Mouse (Mus musculus) layer of hippocampus, adult 9-11 months (tissue): ENCODE measurements around the gene Ctnna3.
"Not testable (repeated sequence)": the region's sequence is repeated elsewhere in the genome, so short reads cannot be mapped to it uniquely, and the experiment has no call there.

ENCODE experiments used
- DNase-seq: peaks from one replicate; pipeline ENCODE4 v3.0.0; 2022

The Ctnna3 gene

GRCm38 (mm10) chr10:64086183-64086566, 656.3 kb downstream of the Ctnna3 start:
- DNase-seq, result no peak

- no peak for DNase-seq
Measured at GRCm38 (mm10) chr10:64086567-64087391, 656.9 kb downstream of the Ctnna3 start.

DNA sequence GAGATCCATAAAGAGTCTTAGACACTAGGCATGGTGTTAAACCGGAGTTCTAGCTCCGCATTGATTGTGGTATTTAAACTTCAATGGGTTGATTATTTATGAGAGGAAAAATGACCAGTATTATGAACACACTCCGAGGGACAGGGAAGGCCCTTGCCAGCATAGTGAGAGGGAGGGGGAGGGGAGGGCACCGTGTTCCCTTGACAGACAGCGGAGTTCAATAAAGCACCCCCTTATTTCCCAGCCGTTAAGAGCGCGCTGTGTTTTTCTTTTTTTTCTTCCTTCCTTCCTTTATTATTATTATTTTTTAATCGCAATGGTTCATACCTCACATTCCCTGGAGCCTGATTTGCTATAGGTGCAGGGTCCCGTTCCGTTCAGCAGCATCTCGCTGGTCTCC, 657.6 kb downstream of the Ctnna3 start:
- DNase-seq, result no peak

DNA sequence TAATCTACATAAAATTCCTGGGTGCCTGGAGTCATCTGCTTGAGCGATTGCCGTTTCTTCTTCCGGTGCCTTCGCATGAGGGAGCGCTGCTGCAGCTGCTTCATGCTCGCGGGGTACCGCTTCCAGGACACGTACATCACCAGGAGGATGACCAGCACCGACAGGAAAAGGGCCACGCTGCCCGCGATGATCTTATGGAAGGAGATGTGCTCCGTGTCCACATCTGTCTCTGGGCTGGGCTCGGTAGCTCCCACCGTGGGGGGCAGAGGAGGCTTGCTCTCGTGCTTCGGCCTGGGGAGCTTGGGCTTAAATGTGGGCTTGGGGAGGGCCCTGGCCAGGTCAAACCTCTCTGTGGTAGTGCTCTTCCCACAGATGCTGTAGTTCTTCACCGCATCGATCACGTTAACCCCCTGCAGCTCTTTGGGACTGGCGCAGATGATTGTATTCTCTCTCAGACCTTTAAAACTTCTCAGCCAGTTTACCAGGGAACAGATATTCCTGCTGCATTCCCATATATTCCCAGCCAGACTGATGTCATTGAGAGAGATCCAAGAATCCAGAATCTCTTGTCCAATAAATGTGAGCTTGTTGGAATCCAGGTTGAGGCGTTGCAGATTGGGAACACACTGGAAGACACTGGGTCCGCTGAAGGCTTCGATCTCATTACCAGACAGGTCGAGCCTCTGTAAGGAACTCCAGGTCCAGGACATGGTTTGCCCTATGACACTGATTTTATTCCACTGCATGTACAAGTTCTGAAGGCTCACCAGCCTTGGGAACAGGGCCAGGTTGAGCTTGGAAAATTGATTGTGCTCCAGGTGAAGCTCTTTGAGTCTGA, 658.3 kb downstream of the Ctnna3 start:
- DNase-seq, result no peak

DNA sequence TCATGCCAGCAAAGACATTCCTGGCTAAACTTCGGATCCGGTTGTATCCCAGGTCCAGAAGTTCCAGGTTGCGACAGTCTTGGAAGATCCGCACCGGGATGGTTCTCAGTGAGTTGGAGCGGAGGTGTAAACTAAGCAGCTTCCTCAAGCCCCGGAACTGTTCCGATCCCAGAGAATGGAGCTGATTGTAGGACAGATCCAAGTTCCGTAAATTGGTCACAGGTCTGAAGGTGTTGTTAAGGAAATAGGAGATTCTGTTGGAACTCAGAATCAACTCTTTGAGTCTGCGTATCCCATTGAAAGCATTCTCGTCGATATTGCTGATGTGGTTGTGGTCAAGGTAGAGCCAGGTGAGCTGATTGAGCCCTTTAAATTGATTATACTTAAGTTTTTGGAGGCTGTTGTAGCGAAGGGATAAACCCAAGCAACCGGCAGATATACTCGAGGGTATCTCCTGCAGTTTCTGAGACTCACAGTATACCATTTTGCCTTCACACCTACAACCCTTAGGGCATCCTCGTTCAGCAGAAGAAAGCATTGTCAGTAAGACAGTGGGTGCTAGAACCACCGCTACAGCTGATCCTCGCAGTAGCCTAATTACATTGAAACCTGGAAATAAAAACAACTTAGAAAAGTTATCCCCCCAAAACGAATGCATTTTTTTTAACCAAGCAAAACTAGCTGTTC, 659.0 kb downstream of the Ctnna3 start:
- no peak for DNase-seq

DNA sequence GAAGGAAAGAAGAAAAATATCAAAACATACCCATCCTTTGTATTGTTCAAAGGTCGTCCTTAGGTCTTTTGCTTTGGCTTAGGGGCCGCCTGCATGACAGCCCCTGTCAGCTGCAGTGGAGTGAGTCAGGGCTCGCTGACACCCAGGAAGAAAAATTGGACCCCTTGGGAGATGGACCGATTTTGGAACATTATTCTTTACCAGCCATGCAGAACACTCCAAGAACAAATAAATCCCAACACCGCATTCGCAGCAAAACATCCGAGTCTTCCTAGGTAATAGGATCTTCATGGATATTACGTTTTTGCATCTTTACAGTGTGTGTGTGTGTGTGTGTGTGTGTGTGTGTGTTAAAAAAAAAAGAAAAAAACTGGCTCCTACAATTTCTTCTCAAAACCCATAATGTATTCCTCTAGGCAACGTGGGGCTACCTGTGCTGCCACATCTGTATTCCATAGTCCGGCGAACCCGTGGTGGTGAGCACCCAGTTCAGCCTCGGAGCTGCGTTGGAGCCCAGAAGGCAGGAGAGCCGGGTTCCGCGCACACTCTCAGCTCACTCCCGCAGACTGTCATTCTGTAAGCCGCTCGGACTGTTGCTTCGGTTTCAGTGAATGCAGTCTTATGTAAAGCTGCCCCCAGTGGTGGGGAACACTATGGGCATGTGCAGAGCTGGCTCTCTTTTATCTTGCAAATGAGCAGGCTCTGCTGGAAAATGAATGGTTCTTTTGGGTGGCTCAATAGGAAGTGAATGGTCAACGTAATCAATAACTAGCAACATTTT, 660.0 kb downstream of the Ctnna3 start, which contains the start of gene Lrrtm3:
Gene Lrrtm3 (minus strand): TSS at position 598 of the 781 bp plus-strand sequence.
- peak; percentile 88 for DNase-seq

- no peak for DNase-seq
Measured at GRCm38 (mm10) chr10:64096532-64096931, 666.6 kb downstream of the Ctnna3 start.

DNA sequence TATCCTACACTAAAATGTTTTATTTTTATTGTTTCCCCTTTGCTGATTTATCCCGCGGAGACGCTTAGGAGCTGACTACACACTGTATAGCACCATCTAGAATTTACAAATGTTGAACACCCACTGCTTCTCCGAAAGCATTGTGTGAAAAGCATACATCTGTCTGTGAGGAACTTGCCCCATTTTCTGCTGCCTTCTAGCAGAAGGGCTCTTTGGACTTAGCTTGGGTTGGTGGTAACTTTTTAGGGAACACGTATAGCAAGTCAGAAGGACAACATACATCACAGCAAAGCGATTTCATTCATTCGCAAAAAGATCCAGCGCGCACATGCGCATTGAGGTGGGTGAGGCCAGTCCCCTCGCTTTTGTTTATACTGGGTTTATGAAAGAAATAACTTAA, 685.3 kb downstream of the Ctnna3 start:
- no peak for DNase-seq

DNA sequence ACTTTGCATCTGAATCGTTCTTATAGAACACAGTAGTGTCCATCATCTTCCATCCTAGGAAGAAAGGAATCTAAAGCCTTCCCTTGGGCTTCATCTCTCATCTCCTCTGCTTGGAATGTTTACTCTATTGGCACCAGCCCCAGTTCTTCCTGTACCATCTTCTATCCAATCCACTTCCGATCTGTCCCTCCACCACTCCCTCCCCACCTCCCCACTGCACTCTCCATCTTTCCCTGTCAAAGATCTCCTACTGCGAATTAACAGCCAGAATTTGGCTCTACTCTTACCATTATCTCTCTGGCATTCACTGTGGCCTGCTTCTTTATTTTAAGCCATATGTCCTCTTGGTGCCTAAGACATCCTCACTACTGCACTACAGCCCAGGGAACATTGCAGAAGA, 688.9 kb downstream of the Ctnna3 start:
- DNase-seq, result no peak

DNA sequence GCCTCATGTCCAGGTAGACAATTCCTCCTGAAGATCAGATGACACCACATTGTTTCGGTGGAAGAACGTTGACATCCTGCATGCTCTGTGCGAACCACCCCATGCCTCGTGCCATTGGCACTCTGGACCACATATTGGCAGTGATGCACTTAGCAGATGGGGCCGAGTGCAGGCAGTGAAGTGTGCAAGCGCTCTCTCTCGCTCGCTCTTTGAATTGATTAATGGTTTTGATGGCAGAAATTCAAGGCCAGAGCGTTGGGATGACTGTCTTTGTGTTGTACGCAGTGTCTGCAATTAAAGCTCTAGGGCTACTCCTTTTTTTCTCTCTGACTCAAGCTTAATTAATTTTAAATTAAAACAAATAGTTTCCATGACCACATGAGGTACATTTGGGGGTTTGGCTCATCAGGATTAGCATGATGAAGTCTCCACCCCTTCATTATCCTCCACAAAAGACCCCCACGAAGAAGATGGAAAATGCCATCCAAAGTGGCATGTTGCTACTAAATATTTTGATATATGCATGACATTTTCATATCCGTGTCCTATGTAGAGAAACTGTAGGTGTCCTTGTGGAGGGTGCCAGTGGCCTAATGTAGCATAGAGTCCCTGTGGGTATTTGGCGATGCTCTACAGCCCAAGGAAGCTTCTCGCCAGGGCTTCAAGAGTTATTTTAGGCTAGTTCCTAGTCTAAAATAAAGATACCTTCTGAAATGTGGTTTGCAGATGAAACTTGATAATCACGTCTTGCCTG, 700.7 kb downstream of the Ctnna3 start:
- DNase-seq, result peak; percentile 5

DNA sequence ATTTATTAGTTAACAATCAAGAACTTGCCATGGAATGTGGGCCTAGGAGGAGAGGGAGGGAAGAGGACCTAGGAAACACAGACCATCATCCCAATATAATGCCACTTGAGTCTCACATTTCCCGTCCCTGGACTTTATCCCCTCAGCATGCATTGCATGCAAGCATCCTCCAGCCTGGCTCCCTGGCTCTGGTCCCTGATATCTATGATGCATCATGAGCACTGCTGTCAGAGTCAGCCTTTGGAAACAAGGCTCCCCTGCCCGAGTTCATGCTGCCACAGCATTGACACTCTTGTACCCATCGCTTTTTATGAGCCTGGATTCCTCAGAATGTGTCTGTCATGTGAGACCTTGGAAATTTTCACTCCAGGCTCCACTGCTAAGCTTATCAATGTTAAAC, 703.6 kb downstream of the Ctnna3 start:
- no peak for DNase-seq

- no peak for DNase-seq
Measured at GRCm38 (mm10) chr10:64135481-64135880, 705.6 kb downstream of the Ctnna3 start.

DNA sequence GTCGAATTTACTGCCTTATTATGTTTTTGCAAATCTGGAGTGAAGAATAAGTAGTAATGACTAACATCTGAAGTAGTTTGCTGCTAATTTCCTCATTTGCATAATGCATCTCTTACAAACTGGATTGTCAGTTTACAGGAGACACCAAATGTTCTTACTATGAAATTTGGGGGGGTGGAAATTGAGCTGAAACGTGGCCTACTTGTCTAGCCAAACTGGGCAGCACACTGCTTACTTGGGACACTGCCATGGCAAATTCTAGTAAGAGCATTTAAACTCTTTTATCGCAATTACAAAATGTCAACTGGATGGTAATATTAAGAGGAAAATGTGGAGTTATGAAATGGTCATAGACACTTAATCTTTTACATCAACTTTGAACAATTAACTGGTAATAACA, 716.6 kb downstream of the Ctnna3 start:
- DNase-seq, result peak; percentile 5

DNA sequence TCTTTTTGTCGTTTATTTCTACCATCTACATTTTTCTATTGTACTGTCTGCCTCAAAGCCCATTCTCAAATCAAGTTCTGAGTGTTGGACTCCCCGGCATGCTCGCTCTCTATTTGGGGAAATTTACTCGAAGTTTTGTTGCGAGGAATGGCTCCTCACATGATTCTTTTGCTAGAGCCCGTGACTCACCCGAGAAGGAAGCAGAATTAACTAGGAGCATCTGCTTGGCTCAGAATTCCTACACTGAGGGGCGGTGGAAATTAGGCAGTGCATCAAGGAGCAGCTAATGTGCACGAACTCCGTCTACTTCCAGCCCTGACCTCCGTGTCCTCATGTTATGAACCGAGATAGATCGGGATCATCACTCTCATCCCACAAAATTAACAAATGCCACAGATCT, 751.8 kb downstream of the Ctnna3 start:
- peak; percentile 13 for DNase-seq

GRCm38 (mm10) chr10:64182731-64183130, 752.8 kb downstream of the Ctnna3 start:
- DNase-seq, result no peak

GRCm38 (mm10) chr10:64188046-64188445, 758.1 kb downstream of the Ctnna3 start:
- DNase-seq, result no peak

- no peak for DNase-seq
Measured at GRCm38 (mm10) chr10:64197584-64197983, 767.7 kb downstream of the Ctnna3 start.

GRCm38 (mm10) chr10:64215632-64216031, 785.7 kb downstream of the Ctnna3 start:
- peak; percentile 49 for DNase-seq

- no peak for DNase-seq
Measured at GRCm38 (mm10) chr10:64223023-64223422, 793.1 kb downstream of the Ctnna3 start.

GRCm38 (mm10) chr10:64224007-64224406, 794.1 kb downstream of the Ctnna3 start:
- no peak for DNase-seq

GRCm38 (mm10) chr10:64224424-64224823, 794.5 kb downstream of the Ctnna3 start:
- DNase-seq, result no peak

DNA sequence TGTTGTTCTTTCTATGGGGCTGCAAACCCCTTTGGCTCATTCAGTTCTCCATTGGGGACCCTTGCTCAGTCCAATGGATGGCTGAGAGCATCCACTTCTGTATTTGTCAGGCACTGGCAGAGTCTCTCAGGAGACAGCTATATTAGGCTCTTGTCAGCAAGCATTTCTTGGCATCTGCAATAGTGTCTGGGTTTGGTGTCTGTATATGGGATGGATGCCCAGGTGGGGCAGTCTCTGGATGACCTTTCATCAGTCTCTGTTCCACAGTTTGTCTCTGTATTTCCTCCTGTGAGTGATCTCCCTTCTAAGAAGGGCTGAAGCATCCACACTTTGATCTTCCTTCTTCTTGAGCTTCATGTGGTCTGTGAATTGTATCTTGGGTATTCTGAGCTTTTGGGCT, 795.9 kb downstream of the Ctnna3 start:
- DNase-seq, result not testable (repeated sequence)
